Mouse (Mus musculus): ENCODE measurements around the gene Catsperg1.
"Not testable (repeated sequence)": the region's sequence is repeated elsewhere in the genome, so short reads cannot be mapped to it uniquely, and the experiment has no call there.

Catsperg1 gene

DNA sequence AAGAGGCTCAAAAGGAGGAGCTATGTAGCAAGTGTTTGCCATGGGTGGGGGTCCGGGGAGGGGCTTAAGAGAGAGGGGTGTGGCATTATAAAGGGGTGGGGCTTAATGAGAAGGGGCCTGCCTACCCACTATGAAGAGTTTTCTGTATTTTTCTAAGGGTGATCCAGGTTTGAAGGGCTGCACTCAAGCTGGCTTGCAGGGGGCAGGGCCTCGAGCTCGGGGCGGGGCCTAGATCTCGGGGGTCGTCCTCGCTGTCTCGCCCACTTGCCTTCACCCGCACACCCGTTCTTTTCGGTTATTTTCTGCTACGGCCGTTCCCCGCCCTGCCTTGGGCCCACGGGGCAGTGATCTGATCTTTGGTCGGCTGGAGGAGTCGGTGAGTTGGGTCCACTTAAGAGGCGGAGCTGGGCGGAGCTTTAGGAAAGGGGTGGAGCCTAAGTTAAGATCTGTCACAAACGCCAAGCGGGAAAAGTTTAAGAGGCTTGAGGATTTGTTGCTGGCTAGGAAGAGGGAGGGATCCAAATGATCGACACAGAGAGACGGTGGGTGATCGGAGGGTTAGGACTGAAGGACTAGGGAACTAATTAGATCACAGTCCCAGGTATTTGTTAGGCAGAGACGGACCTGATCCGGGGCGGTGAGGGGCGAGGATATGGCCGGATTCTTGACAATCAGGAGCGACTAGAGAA, 43.6 kb downstream of the Catsperg1 start, which contains the start of the genes Ggn and Spred3:
Ggn (plus strand) TSS at position 145 of the 689 bp plus-strand sequence.
Spred3 (minus strand) TSS at position 346 of the 689 bp plus-strand sequence.
- peak; percentile 90 for DNase-seq (ENCODE audit: low spot score)

DNA sequence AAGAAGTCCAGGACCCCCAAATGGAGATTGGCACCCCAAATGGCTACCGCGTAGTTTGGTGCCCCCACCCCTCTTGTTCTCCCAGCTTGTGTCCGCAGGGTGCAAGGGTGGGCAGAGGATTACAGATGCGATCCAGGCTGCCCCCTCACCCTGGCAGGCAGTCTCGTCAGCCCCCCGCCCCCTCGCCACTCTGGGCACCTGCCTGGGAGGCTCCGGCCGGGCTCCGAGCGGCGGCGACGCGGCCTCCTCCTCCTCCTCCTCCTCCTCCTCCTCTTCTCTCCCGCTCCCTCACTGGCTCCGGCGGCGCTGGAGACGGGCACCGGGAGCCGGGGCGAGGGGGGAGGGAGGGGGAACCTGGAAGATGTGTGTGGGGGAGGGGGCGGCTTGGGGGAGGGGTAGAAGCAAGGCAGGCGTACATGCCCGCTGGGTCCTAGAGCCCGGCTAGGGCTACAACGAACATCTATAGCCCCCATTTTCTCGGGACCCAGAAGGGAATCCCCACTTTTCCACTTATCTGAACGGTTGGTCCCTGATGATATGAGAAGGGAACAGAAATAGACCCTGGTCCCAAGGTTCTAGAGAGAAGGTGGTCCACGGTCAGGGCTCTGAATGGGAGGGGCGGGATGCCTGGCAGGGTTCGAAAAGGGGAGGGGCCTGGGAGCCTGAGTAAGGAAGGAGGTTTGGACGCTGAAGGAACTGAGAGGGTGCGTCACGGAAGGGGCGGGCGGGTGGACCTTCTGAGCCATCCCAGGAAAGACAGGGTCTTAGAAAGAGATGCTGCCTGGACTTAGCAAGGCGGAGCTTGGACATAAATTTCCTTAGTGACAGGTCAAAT, 44.4 kb downstream of the Catsperg1 start:
- peak; percentile 89 for DNase-seq (ENCODE audit: low spot score)

DNA sequence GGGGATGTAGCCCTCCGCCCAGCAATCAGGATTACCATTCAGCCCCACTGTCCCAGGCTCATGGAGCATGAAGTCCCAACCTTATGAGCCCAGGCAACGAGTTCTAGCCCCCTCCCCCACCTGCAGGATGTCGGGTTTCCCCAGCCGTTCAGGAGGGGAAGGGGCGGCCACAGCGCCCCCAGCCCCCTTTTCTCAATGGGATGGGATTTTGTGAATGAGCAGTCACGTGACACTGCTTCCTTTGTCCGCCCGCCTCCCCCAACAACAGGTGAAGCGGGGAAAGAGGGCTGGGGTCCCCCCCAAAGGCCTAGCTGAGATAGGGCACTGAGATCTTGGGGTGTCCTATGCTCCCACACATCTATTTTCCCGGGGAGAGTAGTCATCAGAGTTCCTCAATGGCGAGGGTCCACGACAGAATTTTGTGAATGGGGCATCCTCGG, 45.0 kb downstream of the Catsperg1 start:
- peak; percentile 67 for DNase-seq (ENCODE audit: low spot score)

DNA sequence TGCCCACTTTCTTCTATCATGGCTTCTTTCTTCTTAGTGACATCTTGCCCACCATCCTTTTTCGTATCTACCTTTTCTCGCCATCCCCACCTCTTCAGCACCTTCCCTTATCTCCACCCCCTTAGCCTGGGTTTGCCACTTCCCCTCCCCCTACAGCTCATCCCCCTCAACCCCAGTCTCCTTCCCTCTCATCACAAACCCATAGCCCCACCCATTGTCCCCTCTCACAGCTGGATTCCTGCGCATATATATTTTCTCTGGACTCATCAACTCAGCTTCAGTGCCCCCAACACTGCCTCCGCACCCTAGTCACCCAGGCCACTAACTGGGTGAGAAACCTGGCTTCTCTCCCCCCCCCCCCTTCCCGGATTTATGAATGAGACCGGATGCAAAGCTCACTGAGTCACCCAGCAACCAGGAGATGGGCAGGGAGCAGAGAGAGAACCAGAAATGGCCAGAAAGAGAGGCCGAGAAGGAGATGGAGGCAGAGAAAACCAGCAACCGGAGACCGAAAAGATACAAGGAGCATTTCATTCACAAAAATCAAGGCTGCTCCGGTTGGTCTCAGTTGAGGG, 45.6 kb downstream of the Catsperg1 start:
- DNase-seq (ENCODE audit: low spot score) = no peak

DNA sequence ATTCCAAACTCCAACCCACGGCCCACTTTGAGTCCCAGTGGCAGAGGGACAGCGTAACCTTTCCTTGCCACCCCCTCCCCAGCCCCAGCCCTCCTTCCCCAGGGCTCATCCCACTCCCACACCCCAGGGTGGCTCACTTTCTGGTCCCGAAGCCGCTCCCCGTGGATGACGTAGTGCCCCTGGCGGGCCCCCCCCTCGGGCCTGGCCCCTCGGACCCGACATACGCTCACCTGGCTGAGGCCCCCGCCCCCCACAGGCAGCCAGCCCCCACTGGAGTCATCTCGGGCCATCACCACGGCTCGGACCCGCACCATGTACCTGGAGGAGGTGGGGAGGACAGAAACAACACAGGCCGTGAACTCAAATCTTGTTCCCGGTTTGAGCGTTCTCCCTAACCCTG, 46.2 kb downstream of the Catsperg1 start:
- peak; percentile 58 for DNase-seq (ENCODE audit: low spot score)

DNA sequence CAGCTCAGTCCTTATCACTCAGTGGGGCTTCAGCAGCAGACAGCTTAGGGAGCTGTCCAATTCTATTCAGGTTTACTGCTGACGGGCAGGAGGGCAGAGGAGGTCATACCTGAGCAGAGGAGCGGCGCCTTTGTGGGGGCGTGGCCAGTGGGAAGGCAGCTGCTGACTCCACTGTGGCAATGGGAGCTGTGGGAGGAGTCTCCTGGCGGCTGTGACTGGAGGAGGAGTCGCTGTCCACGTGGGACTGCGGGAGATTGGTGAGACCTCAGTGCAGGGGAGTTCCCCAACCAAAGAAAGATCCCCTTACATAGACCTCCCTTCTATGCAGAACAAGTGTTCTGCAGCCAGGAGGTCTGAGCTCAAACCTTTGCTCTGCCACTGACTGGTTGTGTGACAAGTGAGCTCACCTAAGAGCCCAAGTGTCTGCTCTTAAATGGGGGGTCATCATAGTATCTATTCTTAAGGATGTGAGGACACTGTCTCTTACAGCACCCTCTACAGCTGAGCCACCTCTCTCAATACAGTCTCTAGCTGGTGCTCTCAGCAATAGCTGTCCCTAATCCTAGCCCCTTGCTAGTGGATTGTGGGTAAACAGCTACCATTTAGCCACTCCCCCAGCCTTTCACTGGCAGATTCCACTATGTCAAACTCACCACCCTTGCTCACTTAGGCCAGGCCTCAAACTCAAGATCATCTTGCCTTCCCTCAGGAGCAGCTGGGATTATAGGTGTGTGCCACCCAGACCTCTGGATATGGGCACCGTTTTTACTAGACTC, 50.9 kb downstream of the Catsperg1 start:
- DNase-seq (ENCODE audit: low spot score) = peak; percentile 63

DNA sequence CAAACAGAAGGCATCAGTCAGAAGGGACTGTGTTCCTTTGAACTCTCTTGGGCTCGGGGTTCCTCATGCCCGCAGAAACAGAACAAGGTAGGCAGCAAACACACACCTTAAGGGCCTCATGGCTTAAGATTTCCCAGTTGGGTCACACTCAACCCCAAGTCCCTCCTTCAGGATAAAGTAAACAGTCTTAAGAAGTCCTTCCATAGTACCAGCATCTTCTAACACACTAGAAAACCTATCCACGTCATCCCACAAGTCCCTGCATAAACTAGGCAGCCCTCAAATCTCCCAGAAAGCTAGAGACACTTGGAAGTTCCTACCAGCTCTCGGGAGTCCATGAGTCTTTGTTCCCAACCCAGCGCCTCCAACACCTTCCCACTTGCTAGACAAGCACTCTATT, 51.5 kb downstream of the Catsperg1 start:
- DNase-seq (ENCODE audit: low spot score) = no peak

DNA sequence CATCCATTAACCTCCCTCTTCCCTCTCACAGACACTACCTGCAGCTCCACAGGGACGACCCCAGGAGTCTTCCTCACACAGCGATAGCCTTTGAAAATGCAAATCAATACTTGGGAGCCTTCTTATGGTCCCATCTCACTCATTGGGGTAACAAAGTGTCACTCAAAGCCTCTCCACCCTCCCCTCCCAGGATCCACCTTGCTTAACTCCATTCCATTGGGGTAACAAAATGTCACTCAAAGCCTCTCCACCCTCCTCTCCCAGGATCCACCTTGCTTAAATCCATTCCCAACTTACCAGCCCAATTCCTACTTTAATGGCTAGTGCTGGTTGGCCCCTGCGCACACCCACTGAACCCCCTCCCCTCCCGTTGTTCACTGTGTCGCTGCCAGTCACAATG, 55.6 kb downstream of the Catsperg1 start:
- no peak for DNase-seq (ENCODE audit: low spot score)

DNA sequence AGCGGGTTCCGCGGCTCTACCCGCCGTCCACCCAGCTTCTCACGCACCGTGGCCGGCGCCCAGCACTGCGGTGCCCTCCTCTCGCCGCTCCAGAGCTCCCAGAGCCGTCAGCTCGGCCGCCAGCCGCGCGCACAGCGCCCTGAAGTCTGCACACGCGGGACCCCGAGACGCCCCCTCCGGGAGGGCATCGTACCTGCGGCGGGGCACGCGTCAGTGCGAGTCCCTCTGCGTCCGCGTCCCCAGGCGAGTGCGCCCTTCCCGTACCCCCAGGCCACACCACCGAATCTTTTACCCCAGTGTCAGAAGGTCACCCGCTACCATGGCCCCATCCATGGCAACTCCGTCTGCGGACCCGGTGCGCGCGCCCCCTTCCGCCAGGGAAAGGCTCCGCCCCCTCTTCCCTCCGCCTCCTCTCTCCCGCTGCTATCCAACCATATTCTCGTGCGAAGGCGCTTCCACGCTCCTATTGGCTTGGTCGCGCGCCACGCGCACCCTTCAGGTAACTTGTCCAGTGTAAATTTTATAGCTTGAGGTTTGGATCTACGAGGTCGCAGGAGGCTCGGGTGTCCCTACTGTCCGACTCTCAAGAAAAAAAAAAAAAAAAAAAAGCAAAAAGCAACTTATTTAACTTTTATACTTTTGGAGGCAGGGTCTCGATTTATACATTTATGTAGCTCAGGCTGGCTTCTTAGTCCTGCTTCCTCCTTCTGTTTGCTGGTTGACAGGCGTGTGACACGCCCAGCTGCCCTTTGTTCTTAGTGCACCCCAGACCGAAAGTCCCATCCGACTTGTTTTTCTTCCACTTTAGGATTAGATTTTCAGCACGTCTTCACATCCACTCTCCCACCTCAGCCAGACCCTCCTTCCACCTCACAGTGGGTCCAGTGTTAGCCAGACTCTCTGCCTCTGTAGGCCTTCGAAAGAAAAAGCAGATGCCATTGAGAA, 57.7 kb downstream of the Catsperg1 start, which contains the start of gene Fam98c:
Fam98c (minus strand) TSS at position 397 of the 945 bp plus-strand sequence.
- DNase-seq (ENCODE audit: low spot score) = peak; percentile 88

DNA sequence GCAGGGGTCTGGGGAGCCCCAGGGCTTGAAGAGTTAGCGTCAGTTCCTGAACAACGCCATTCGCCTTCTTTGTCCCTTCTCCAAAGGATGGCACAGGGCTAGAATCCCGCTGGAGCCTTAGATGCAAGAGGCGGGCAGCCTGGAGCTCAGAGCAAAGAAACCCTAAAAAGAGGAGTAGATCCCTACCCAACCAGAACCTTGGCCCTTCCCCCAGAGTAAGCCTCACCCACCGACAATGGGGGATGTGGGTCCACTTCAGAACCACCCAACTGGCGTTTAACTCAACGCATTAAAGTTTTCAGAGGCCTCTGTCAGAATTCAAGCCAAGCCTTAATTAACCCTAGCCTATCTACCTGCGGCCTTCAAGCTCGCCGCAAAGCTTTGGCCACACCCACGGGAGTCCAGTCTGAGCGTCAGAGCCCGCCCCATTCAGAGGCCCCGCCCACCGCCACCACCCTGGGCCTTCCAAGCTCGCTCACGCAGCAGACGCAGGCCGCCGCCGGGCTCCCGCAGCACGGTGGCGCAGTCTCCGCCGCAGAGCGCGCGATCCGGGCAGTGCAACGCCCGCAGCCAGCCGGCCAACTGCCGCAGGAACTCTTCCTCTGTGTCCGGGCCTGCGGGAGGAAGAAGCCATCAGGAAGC, 58.5 kb downstream of the Catsperg1 start:
- peak; percentile 96 for DNase-seq (ENCODE audit: low spot score)

DNA sequence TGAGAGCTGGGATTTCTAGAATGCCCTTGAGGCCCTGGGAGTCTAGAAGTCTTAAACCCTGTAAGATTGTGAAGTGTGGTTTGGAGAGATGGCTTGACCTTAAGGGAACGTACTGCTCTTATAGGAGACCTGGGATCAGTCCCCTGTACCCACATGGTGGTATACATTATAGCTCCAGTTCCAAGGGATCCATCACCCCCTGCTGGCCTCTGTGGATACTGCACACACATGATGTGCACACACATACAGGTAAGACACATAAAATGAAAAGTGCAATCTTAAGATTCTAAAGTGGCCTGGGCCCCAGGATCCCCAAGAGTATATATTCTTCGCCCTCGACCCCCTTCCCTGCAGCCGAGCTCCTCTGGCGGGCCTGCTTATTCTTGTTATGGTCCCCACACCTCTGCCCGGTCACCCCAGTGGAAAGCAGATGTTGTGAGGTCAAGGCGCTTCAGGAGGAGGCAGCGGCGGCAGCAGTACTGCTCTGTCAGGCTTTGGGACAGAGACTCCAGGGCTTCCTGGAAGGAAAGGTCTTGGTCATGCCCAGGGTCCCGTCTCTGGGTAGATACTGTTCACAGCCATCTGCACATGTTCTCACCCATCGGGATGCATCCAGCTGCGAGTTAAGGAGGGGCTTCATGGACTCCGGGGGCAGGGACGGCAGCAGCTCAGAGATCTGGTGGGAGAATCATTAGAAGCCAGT, 59.7 kb downstream of the Catsperg1 start:
- no peak for DNase-seq (ENCODE audit: low spot score)

DNA sequence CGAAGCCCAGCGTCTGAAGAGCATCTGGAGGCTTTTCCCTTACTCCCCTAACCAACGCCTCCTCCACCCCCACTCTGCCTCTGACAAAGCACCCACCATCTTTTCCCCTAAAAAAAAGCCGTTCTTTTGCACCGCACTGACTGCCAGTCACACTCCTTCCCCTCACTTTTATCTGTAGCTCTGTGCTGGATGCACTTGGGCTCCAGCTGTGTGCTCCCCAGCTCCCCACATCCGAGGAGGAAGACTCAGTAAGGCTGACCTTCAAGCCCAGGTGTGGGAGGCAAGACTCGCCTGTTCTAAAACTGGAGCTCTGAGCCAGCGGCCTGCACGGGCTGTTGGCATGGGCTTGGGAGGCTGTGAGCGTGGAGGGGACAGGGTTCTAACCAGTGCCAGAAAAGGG, 62.3 kb downstream of the Catsperg1 start:
- no peak for DNase-seq (ENCODE audit: low spot score)

DNA sequence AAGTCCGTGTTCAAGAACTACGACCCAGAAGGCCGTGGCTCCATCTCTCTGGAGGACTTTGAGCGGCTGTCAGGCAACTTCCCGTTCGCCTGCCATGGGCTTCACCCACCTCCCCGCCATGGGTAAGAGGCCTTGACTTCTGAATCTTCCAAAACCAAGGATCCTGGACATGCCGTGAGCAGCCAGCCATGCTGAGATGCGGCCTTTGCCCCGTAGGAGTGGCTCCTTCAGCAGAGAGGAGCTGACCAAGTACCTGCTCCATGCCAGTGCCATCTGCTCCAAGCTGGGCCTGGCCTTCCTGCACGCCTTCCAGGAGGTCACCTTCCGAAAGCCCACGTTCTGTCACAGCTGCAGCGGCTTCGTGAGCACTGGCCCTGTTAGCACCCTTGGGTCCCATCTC, 65.1 kb downstream of the Catsperg1 start:
- DNase-seq (ENCODE audit: low spot score) = no peak

DNA sequence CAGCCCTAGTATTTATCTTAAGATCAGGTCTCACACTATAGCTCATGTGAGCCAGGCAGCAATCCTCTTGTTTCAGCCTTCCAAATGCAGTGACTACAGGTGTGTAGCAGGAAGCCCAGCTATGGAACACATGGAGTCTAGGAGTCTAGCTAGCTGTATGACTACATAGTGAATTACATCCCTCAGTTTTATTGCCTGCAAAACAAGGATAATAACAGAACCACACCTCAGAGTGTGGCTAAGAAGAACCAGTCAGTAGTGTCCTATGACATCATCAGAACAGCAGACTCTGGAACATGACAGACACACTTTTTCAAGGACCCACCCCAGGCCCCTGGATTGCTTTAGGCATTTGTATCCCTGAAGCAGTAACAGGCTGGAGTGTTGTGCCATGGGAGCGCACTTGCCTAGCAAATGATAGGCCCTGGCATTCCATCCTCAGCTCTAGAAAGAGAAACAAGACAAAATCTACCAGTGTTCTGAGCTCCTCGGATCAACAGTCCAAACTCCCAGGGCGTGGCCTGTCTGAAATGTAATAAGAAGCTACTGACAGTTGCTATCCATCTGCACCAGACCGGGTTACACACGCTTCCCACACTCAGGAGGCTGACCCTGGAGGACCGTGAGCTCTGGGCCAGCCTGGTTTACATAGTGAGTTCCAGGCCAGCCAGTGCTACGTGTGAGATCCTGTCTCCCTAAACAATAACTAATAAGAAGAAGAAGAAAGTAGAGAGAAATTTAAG, 67.0 kb downstream of the Catsperg1 start:
- no peak for DNase-seq (ENCODE audit: low spot score)

DNA sequence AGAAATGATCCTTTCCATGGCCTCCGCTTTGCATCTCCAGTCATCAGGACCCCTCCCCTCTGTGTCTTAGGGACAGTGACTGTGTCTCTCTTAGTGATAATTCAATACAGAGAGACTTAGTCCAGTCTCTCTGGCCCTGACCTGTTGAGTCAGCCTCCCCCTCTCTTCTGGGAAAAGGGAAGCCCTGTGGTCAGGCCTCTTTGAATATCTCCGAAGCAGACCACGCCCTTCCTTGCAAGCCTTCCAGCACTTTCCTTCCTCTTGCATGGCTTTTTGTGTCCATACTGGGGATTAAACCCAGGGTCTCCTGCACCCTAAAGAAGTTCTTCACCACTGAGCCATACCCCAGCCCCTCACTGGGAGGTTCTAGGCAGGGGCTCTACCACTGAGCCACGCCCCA, 69.8 kb downstream of the Catsperg1 start:
- DNase-seq (ENCODE audit: low spot score) = no peak

DNA sequence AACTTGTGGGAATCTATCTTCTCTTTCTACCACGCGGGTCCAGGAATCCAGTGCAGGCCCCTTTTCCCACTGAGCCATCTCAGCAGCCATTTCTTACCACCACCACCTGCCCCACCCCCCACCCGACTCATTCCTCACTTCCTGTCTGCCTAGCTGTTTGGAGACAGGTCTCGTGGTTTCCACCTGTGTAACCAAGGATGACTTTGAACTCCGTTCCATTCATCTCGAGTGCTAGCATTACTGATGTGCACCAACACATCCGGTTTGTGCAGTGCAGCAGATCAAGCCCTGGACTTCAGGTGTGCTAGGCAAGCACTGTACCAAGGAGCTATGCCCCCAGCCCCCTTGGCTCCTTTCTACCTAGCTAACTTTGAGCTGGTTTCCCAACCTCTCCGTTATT, 72.4 kb downstream of the Catsperg1 start:
- no peak for DNase-seq (ENCODE audit: low spot score)

DNA sequence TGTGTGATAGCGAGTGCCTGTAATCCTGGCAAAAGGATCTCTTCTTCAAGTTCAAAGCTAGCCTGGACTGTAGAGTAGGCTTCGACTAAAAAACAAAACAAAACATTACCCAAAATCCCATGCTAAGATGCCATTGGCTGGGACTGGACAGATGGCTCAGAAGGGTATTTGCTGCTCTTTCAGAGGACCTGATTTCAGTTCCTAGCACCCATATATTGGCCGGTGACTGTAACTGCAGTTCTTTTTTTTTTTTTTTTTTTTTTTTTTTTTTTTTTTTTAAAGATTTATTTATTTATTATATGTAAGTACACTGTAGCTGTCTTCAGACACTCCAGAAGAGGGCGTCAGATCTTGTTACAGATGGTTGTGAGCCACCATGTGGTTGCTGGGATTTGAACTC, 74.6 kb downstream of the Catsperg1 start:
- DNase-seq (ENCODE audit: low spot score) = not testable (repeated sequence)

DNA sequence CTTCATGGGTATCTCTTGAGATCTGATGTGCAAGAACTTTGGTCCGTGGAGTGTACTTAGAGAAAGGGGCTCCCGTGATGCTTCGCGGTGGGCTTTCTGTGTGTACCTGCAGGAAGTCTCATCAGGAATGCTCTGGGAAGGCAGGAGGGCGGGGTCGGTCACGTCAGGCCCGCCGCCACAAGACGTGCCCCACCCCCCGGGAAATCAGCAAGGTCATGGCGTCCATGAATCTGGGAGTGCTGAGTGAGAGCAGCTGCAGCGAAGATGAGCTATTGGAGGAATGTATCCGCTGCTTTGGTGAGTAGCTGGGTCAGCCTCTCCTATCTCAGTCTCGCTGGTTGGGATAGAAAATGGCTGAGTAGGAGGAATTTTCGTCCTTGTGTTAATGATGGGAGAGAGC, 76.4 kb downstream of the Catsperg1 start:
- no peak for DNase-seq (ENCODE audit: low spot score)

Measured in testis, postnatal 10 days (tissue).